Mouse (Mus musculus): Measurements from ENCODE around the gene Tmem160.

GRCm38 (mm10) chr7:16425721-16426120 is 26.9 kb upstream of the Tmem160 start:
- TF ChIP-seq CTCF (IDR thresholded peaks at IDR 0.05) = no peak
- TF ChIP-seq EP300 (IDR thresholded peaks at IDR 0.05) = no peak

Data from lung, postnatal 0 days (tissue).